Mouse (Mus musculus): ENCODE data around the gene Rnf32. TPM values are rescaled to one million over a fixed set of nuclear protein-coding genes. Genes with fewer than 3 reads are reported as not detected.

Gene Rnf32
- 17.8 and 19.3 TPM in 2 replicates for total RNA-seq (2014; rRNA removed)
- 12.1 and 14.6 TPM in 2 replicates for polyA plus RNA-seq (2015; fragmentation: Nextera tagmentation; extraction: Ambion mirVana)

DNA sequence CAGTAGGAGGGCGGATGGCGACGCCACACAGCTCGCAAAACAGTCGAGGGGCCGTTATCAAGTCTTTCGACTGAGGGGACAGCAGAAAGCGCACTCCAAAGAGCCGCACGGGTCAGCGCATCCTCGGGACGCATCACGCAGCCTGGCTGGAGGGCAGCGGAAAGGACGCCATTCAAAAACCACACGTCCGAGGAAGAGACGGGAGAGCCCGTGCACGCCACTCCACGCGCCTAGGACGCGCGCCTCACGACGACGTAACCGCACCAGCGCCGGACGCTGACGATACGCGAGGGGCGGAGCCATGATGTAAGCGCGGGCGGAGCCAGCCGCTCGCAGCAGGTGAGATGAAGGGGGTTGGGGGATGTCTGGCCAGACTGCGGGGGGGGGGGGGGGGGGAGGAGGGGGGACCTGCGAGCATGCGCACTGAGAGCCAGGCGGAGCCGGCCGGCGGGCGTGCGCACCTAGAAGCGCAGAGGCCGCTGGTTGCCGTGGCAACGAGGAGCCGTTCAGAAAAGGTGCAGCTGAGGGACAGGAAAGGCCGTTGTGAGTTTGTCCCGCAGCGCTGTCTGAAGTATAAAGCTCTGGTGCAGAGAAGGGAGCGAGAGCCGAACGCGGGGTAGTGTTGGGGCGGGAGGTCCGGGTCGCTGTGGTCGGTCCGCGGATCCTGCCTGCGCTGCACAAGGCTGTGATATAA lies at the start of gene Rnf32:
Gene Rnf32, plus strand, starts transcription at position 423 of the 694 bp plus-strand sequence.
- WGBS = under 1% methylated on average over 68 of the region's 70 CpGs
- Histone ChIP-seq H3K27me3 (ENCODE audit: insufficient read depth, low read length) (no peaks in the 10 kb centered on the region), H3K4me3 (ENCODE audit: low read depth, low read length) (peak within 1 kb of the TSS; percentile 62), H3K36me3 (ENCODE audit: insufficient read depth) (no peaks in the 10 kb centered on the region), H3K4me2 (ENCODE audit: low read depth) (peak within 1 kb of the TSS; percentile 72), H3K27ac (ENCODE audit: low read depth, low read length) (peak within 1 kb of the TSS; percentile 80), H3K9ac (peak within 1 kb of the TSS; percentile 81), H3K4me1 (ENCODE audit: insufficient read depth) (no peaks in the 10 kb centered on the region), H3K9me3 (ENCODE audit: low read length) (no peaks in the 10 kb centered on the region)
- DNase-seq = peak; percentile 97
- TF ChIP-seq CTCF (IDR thresholded peaks at IDR 0.05; ENCODE audit: low read depth) = no peak
- ATAC-seq = peak; percentile 98

DNA sequence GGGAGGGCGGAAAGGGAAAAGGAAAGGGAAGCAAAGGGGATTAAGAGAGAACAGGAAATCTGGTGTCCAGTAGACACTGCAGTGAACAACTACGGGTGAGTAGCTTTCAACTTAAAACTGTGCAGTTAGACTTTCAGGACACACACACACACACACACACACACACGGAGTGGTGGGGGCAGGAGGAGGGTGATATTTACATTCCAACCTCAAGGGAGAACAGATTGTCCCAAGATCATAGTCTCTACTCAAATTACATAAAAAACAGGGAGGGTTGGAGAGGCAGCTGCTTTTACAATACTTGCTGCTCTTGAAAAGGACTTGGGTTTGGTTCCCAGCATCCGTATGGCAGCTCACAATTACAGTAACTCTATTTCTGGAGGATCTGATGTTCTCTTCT lies 45.6 kb upstream of the Rnf32 start:
- no peak overlapping the region for H3K27ac ChIP-seq (ENCODE audit: low read depth, low read length)
- no peak overlapping the region for H3K9ac ChIP-seq
- no peaks in the 10 kb centered on the region for H3K4me1 ChIP-seq (ENCODE audit: insufficient read depth)
- no peaks in the 10 kb centered on the region for H3K36me3 ChIP-seq (ENCODE audit: insufficient read depth)
- no peaks in the 10 kb centered on the region for H3K9me3 ChIP-seq (ENCODE audit: low read length)
- WGBS = 65% methylated on average over 4 of the region's 4 CpGs
- H3K27me3 ChIP-seq (ENCODE audit: insufficient read depth, low read length) = no peaks in the 10 kb centered on the region
- ATAC-seq = no peak
- no peak overlapping the region for H3K4me2 ChIP-seq (ENCODE audit: low read depth)
- no peak for TF ChIP-seq CTCF (IDR thresholded peaks at IDR 0.05; ENCODE audit: low read depth)
- H3K4me3 ChIP-seq (ENCODE audit: low read depth, low read length) = no peak overlapping the region
- DNase-seq = no peak

DNA sequence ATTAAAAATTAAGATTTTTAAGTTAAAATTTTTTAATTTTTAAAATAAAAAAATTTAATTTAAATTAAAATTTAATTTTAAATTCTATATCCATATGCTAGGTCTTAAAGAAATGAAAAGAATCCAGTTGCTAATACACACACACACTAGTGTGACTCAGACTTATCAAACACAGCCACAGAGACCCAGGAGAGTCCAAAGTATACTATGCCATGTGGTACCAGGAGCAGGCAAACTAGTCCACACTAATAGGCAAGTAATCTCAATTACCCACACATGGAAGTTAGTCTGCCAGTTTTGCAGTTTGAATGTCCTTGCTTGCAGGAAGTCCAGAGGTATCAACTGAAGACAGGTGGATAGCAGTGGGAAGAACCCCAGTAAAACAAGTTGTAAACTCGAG lies 35.9 kb upstream of the Rnf32 start:
- Histone ChIP-seq H3K9me3 (ENCODE audit: low read length) (no peaks in the 10 kb centered on the region), H3K27me3 (ENCODE audit: insufficient read depth, low read length) (no peaks in the 10 kb centered on the region), H3K4me1 (ENCODE audit: insufficient read depth) (no peaks in the 10 kb centered on the region), H3K4me2 (ENCODE audit: low read depth) (no peak overlapping the region), H3K9ac (no peak overlapping the region), H3K36me3 (ENCODE audit: insufficient read depth) (no peaks in the 10 kb centered on the region), H3K4me3 (ENCODE audit: low read depth, low read length) (no peak overlapping the region), H3K27ac (ENCODE audit: low read depth, low read length) (no peak overlapping the region)
- TF ChIP-seq CTCF (IDR thresholded peaks at IDR 0.05; ENCODE audit: low read depth) = no peak
- no peak for DNase-seq
- no peak for ATAC-seq
- 48% methylated on average over 1 of the region's 1 CpGs for WGBS

DNA sequence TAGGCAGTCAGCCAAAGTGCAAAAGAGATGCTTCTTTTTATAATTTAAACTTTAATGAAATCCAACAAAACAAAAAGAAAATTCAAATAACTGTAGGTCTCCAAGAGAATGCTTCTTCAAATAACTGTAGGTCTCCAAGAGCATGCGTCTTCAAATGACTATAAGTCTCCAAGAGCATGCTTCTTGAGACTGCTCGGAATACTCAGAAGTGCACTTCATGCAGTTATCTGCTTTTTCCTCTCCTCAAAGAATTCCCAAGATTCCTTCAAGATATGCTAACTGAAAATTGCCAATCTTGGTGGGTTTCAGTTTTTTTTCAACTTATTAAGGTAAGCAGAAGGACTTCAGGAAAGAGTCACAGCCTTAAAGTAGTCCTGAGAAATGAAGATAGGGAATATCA lies 28.8 kb upstream of the Rnf32 start:
- Histone ChIP-seq H3K9ac (no peak overlapping the region), H3K4me3 (ENCODE audit: low read depth, low read length) (no peak overlapping the region), H3K4me2 (ENCODE audit: low read depth) (no peak overlapping the region), H3K27ac (ENCODE audit: low read depth, low read length) (no peak overlapping the region), H3K36me3 (ENCODE audit: insufficient read depth) (no peaks in the 10 kb centered on the region), H3K9me3 (ENCODE audit: low read length) (no peaks in the 10 kb centered on the region), H3K27me3 (ENCODE audit: insufficient read depth, low read length) (no peaks in the 10 kb centered on the region), H3K4me1 (ENCODE audit: insufficient read depth) (no peaks in the 10 kb centered on the region)
- ATAC-seq (no peak), DNase-seq (no peak)
- 82% methylated on average over 2 of the region's 2 CpGs for WGBS
- TF ChIP-seq CTCF (IDR thresholded peaks at IDR 0.05; ENCODE audit: low read depth) = no peak

DNA sequence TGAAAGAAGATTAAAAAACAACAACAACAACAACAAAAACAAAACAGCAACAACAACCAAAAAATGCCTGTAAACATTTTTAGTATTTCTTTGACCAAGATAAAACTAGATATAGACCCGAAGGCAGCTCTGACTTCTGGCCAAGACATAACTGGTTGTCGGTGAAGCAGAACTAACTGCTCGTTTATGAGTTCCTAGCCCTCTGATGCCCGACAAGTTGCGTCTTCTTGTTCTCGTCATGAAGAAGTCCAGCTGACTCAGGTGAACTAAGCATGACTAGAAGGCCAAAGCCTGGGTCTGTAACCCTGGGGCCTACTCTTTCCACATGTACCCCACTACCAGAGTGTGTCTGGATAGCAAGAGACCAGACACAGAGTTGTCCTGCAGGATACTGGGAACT lies 25.6 kb upstream of the Rnf32 start:
- Histone ChIP-seq H3K4me2 (ENCODE audit: low read depth) (no peak overlapping the region), H3K4me1 (ENCODE audit: insufficient read depth) (no peaks in the 10 kb centered on the region), H3K27ac (ENCODE audit: low read depth, low read length) (no peak overlapping the region), H3K9me3 (ENCODE audit: low read length) (no peaks in the 10 kb centered on the region), H3K9ac (no peak overlapping the region), H3K36me3 (ENCODE audit: insufficient read depth) (no peaks in the 10 kb centered on the region), H3K27me3 (ENCODE audit: insufficient read depth, low read length) (no peaks in the 10 kb centered on the region), H3K4me3 (ENCODE audit: low read depth, low read length) (no peak overlapping the region)
- ATAC-seq (no peak), DNase-seq (no peak)
- TF ChIP-seq CTCF (IDR thresholded peaks at IDR 0.05; ENCODE audit: low read depth) = no peak
- WGBS = 53% methylated on average over 6 of the region's 6 CpGs

DNA sequence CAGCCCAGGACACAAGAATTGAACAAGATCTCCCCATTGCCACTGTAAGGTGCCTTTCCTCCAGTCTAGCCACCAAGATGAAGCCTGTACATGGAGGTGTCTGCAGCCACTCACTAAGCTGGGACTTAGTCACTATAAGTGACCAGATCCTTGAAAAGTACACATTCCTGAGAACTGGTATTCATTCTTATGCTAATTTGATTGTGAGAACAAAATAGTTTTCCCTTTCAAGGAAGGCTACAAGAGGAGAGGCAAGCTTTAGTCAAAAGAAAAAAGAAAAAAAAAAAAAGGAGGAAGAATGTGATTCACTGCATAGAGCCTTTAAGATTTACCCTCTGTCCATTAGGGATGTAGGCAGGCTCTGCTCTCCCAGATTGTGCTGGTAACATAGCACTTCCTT lies 24.6 kb upstream of the Rnf32 start:
- no peak overlapping the region for H3K9ac ChIP-seq
- H3K36me3 ChIP-seq (ENCODE audit: insufficient read depth) = no peaks in the 10 kb centered on the region
- ATAC-seq (no peak), DNase-seq (no peak)
- no peaks in the 10 kb centered on the region for H3K4me1 ChIP-seq (ENCODE audit: insufficient read depth)
- H3K4me2 ChIP-seq (ENCODE audit: low read depth) = no peak overlapping the region
- no peak for TF ChIP-seq CTCF (IDR thresholded peaks at IDR 0.05; ENCODE audit: low read depth)
- no peaks in the 10 kb centered on the region for H3K9me3 ChIP-seq (ENCODE audit: low read length)
- H3K4me3 ChIP-seq (ENCODE audit: low read depth, low read length) = no peak overlapping the region
- no peaks in the 10 kb centered on the region for H3K27me3 ChIP-seq (ENCODE audit: insufficient read depth, low read length)
- no peak overlapping the region for H3K27ac ChIP-seq (ENCODE audit: low read depth, low read length)

DNA sequence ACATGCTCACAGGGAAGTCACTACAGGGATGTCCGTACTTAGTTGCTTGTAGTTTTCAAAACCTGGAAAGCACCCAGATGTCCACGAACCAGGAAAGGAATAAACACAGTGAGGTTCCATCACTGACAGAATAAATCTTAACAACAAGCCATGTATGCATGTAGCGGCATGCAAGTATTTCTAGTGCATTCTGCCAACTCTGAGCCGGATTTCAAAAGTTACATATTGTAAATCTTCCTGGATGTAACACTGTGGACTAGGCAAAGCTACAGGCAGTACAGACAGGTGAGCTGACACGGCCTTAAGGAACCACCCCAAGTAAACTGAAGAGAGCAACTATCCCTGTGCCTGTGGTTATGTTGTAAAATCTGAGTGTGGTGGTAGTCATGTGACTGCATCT lies 9.0 kb upstream of the Rnf32 start:
- no peak overlapping the region for H3K27ac ChIP-seq (ENCODE audit: low read depth, low read length)
- no peak overlapping the region for H3K4me2 ChIP-seq (ENCODE audit: low read depth)
- no peak overlapping the region for H3K4me3 ChIP-seq (ENCODE audit: low read depth, low read length)
- no peaks in the 10 kb centered on the region for H3K36me3 ChIP-seq (ENCODE audit: insufficient read depth)
- DNase-seq (no peak), ATAC-seq (no peak)
- no peaks in the 10 kb centered on the region for H3K9me3 ChIP-seq (ENCODE audit: low read length)
- no peaks in the 10 kb centered on the region for H3K4me1 ChIP-seq (ENCODE audit: insufficient read depth)
- 87% methylated on average over 5 of the region's 5 CpGs for WGBS
- H3K27me3 ChIP-seq (ENCODE audit: insufficient read depth, low read length) = no peaks in the 10 kb centered on the region
- H3K9ac ChIP-seq = no peak overlapping the region
- TF ChIP-seq CTCF (IDR thresholded peaks at IDR 0.05; ENCODE audit: low read depth) = no peak

All from forebrain, postnatal 0 days (tissue).